Mouse (Mus musculus): ENCODE measurements around the gene Olfr136. TPM values are rescaled to one million over a fixed set of nuclear protein-coding genes. Genes with fewer than 3 reads are reported as not detected.

The Olfr136 gene
- not detected for total RNA-seq (2021)
- long read RNA-seq, experiment 1: 0 reads
- long read RNA-seq, experiment 2: 0 reads

DNA sequence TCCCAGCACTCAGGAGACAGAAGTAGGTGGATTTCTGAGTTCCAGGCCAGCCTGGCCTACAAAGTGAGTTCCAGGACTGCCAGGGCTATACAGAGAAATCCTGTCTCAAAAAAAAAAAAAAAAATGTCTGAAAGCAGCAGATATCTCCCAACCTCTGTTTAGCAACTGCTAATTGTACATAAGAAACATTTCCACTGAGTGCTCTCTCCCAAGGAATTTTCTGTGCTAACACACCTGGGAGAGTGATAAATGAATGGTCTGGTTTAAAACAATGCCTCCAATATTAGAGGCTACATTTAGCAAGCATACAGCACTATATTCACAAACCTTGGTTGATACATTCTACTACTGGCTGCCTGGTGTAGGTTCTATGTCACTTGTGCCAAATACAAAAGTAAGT is at the start of gene Olfr136:
Olfr136 (plus strand) TSS at position 301 of the 400 bp plus-strand sequence.
- DNase-seq (ENCODE audit: low spot score): no peak

DNA sequence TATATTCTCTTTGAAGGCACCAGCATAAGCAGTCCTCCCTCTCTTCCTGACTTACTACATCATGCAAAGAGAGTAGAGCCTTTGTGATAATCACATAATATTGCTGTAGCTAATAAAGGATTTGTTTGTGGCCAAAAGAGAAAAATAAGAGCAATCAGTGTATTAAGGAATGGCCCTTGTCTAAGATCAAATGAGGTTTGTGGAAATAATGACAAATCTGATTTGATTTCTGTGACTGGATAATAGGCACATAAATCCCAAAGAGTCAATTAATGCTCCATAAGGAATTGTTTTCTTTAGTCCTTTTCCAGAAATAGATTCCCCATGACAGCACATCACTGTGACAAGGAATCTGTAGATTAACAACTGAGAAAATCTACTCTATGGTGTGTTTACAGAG is 22.2 kb upstream of the Olfr136 start, which contains the start of gene Olfr137:
Olfr137 (minus strand) TSS at position 101 of the 400 bp plus-strand sequence.
- no peak for DNase-seq (ENCODE audit: low spot score)

Other genes starting within 250 kb of the Olfr136 start
- not detected for gene Olfr131, start 241.1 kb upstream of the Olfr136 start, total RNA-seq (2021)
- gene Olfr132, start 195.3 kb upstream of the Olfr136 start, total RNA-seq (2021): not detected
- gene Olfr133, start 184.6 kb upstream of the Olfr136 start, total RNA-seq (2021): not detected
- not detected for gene Olfr134, start 158.4 kb upstream of the Olfr136 start, total RNA-seq (2021)
- gene Olfr135, start 125.5 kb upstream of the Olfr136 start, total RNA-seq (2021): not detected
- gene Olfr138, start 68.8 kb upstream of the Olfr136 start, total RNA-seq (2021): not detected
- not detected for gene Olfr137, start 22.3 kb upstream of the Olfr136 start, total RNA-seq (2021)
- not detected for gene Esp36, start 90.4 kb downstream of the Olfr136 start, total RNA-seq (2021)
- gene Esp34, start 224.4 kb downstream of the Olfr136 start, total RNA-seq (2021): not detected